Mouse (Mus musculus): Measurements from ENCODE around the gene Tmem121. TPM values are rescaled to one million over a fixed set of nuclear protein-coding genes. Genes with fewer than 3 reads are reported as not detected.

The Tmem121 gene
- polyA plus RNA-seq (2017; shearing (Covaris generic)): 0.74 TPM

DNA sequence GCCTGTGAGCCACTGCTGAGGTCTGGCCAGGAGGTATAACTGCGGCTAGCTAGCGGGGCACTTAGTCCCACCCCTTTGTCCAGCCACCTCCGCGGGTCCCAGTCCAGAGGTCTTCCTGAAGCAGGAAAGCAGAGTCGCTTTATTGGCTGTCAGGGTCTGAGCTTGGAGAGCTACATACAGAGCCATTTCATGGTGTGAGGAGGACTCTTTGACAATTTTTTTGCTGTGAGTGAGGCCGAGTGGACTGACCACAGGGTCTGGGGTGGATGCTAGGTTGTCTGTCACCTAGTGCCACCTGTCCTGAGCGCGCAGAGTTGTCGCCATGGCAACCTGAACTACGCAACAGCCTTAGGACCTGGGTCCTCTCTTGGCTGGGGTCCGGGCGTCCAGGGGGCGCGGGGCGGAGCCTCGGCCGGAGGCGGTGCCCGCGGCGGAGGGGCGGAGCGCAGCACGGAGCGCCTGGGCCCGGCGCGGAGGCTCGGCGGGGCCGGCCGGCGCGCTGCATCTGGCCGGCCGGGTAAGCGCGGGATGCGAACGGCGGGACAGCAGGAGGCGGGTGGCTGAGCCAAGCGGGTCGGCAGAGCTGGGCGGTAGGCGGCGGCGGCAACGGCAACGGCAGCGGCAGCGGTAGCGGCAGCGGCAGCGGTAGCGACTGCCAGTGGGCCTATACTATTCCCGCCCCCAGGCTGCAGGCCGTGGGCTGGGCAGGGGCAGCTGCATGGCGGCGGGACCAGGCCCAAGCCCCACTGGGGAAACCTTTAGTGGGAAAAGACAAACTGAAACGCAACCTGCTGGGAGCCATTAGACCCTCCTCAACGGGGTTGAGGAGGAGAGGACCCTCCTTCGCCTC is at the start of gene Tmem121:
TSS of gene Tmem121 (plus strand) at position 489 of the 850 bp plus-strand sequence.

DNA sequence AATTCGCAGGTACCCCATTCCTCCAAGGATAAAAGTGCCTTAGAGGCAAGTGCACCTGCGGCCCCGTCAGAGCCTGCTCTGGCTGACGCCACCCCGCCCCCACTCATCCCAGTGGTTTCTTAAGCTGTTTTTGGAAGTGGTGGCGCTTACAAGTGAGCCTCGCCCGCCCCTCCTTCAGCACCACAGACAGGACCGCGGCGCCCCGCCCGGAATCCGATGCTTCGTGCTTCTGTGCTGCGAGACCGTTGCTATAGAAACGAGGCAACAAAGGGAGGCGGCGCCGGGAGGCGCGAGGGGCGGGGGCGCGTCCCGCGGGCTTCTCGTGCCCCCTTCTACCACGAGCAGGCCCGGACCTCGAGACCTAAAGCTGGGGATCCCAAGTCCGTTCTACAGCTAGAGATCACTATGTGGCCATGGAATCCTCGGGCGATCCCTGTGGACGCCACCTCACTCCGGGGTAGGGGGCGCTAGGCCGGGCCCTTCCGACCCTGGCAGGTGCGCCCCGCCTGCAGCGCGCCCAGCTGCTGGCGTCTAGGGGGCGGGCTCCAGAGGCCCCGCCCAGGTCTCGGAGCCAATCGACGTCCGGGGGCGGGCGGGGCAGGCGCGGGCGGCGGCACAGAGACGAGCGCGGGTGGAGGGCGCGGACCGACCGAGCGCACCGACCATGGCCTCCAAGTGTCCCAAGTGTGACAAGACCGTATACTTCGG is 45.7 kb upstream of the Tmem121 start, which contains the start of gene Crip2:
TSS of gene Crip2 (plus strand) at position 329 of the 708 bp plus-strand sequence.

DNA sequence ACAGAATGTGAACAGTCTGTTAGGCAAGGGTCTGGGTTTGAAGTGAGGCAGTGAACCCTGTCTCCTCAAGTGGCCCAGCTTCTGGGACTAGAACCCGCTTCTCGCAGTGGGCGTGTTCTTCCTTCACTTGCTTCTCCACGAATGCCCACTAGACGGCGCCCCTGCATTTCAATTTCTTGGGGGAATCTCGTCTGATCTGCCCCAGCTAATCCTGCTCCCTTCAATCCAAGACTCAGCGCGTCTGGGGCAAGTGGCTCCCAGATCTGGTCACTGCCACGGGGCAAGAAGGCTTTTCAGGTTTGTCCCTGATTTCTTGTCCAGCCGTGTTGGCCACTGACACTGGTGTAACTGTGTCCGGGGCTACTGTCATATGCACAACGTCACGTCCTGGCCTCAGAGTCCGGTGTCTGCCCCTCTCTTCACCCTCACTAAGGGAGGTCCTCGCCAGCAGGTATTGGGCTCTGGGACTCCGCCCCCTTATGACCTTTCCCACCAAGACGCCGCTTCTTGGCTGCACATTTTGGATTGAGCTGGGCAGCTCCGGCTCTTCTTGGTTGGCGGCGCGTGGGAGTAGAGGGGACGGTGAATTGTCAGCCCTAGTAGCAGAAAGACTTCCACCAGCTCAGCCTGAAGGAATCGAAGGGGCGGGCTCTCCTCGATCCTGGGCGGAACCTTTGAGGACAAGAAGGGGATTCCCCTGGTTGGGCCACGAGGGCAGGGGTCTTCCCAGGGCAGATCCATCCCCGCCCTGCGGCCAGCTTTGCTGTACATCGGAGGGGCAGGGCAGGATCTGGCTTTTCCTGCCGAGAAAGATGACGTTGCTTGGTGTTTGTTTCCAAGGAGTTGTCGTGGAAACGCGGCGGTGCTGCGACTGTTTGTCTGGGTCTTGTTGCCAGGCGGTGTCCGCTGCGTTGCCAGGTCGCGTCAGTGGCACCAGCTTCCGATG is 39.3 kb upstream of the Tmem121 start, which contains the start of gene Crip1:
TSS of gene Crip1 (plus strand) at position 205 of the 946 bp plus-strand sequence.

DNA sequence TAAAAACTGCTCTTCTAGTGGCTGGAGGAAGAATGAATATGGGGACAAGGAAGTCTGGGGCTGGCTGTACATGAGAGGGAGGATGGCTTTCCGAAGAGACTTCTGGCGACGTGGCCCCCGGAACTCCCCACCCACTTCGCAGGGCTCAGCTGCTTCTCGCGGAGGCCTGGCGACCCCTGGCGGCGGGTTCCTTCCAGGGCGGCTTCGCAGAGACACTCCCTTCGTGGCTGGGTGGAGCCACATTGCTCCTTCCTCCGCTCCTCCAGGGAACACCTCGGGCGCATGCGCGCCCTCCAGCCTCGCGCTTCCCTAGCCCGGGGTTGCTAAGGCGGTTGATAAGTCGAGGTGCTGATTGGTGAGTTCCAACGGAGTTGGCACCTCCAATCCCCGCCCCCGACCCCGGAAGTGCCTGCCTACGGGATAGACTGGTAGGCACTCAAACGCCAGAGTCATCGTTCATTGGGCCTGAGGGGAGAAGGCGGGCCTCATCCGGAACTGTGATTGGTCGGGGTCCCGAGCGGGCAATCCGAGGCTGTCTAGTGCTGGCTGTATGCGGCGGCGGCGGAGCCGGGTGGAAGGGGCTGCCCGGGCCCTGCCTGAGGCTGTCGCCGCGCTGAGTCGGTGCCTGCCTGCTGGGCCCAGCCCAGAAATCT is 29.7 kb upstream of the Tmem121 start, which contains the start of gene Tedc1:
TSS of gene Tedc1 (plus strand) at position 535 of the 653 bp plus-strand sequence.

Other genes starting within 250 kb of the Tmem121 start
- 50.0 TPM for gene Nudt14, start 243.8 kb upstream of the Tmem121 start, polyA plus RNA-seq (2017; shearing (Covaris generic))
- gene Btbd6, start 209.4 kb upstream of the Tmem121 start, polyA plus RNA-seq (2017; shearing (Covaris generic)): 60.3 TPM
- 183 TPM for gene Brf1, start 185.2 kb upstream of the Tmem121 start, polyA plus RNA-seq (2017; shearing (Covaris generic))
- gene Pacs2, start 171.4 kb upstream of the Tmem121 start, polyA plus RNA-seq (2017; shearing (Covaris generic)): 31.0 TPM
- 0.53 TPM for gene Tex22, start 111.4 kb upstream of the Tmem121 start, polyA plus RNA-seq (2017; shearing (Covaris generic))
- 41.2 TPM for gene Mta1, start 87.7 kb upstream of the Tmem121 start, polyA plus RNA-seq (2017; shearing (Covaris generic))
- 4.0 TPM for gene Crip2, start 45.7 kb upstream of the Tmem121 start, polyA plus RNA-seq (2017; shearing (Covaris generic))
- 1,078 TPM for gene Crip1, start 39.6 kb upstream of the Tmem121 start, polyA plus RNA-seq (2017; shearing (Covaris generic))
- gene Tedc1, start 29.5 kb upstream of the Tmem121 start, polyA plus RNA-seq (2017; shearing (Covaris generic)): 9.5 TPM